Mouse (Mus musculus): ENCODE measurements around the gene Timm29.
"Not testable (repeated sequence)": the region's sequence is repeated elsewhere in the genome, so short reads cannot be mapped to it uniquely, and the experiment has no call there.

Gene Timm29

GRCm38 (mm10) chr9:21585401-21585800 lies 7.1 kb upstream of the Timm29 start:
- DNase-seq = no peak

- DNase-seq = no peak
Measured at GRCm38 (mm10) chr9:21587678-21588349, 4.7 kb upstream of the Timm29 start.

- DNase-seq = no peak
Measured at GRCm38 (mm10) chr9:21588350-21588749, 4.2 kb upstream of the Timm29 start.

- DNase-seq = no peak
Measured at GRCm38 (mm10) chr9:21589538-21589937, 3.0 kb upstream of the Timm29 start.

GRCm38 (mm10) chr9:21591127-21591830 lies 1.2 kb upstream of the Timm29 start:
- DNase-seq = no peak

- DNase-seq = peak; percentile 56
Measured at GRCm38 (mm10) chr9:21591831-21592702, 455 bp upstream of the Timm29 start.

- DNase-seq = no peak
Measured at GRCm38 (mm10) chr9:21593122-21593721, 700 bp downstream of the Timm29 start.

- DNase-seq = not testable (repeated sequence)
Measured at GRCm38 (mm10) chr9:21594350-21594749, 1.8 kb downstream of the Timm29 start.

- no peak for DNase-seq
Measured at GRCm38 (mm10) chr9:21594838-21595237, 2.3 kb downstream of the Timm29 start.

GRCm38 (mm10) chr9:21598198-21598597 lies 5.7 kb downstream of the Timm29 start:
- DNase-seq = no peak

GRCm38 (mm10) chr9:21600186-21600585 lies 7.7 kb downstream of the Timm29 start:
- DNase-seq = no peak

GRCm38 (mm10) chr9:21601073-21601472 lies 8.6 kb downstream of the Timm29 start:
- no peak for DNase-seq

GRCm38 (mm10) chr9:21601722-21602399 lies 9.3 kb downstream of the Timm29 start:
- peak; percentile 71 for DNase-seq

- DNase-seq = no peak
Measured at GRCm38 (mm10) chr9:21604119-21604518, 11.6 kb downstream of the Timm29 start.

GRCm38 (mm10) chr9:21605865-21606264 lies 13.3 kb downstream of the Timm29 start:
- no peak for DNase-seq

GRCm38 (mm10) chr9:21606648-21607047 lies 14.1 kb downstream of the Timm29 start:
- no peak for DNase-seq

GRCm38 (mm10) chr9:21609861-21610260 lies 17.3 kb downstream of the Timm29 start:
- DNase-seq = no peak

GRCm38 (mm10) chr9:21614864-21615616 lies 22.5 kb downstream of the Timm29 start:
- no peak for DNase-seq

- peak; percentile 100 for DNase-seq
Measured at GRCm38 (mm10) chr9:21615617-21616231, 23.2 kb downstream of the Timm29 start, which contains the start of gene Smarca4. Gene Smarca4 (plus strand): TSS chr9:21616169.

- peak; percentile 90 for DNase-seq
Measured at GRCm38 (mm10) chr9:21616232-21616781, 23.8 kb downstream of the Timm29 start.

- no peak for DNase-seq
Measured at GRCm38 (mm10) chr9:21617066-21617465, 24.5 kb downstream of the Timm29 start.
